9 mouse cellular contexts compared by ENCODE assay signal in genomic region chr17:46649811-46650210, GRCm38 (mm10). TPM values are rescaled to one million over a fixed set of nuclear protein-coding genes. Genes with fewer than 3 reads are reported as not detected.
DNase-seq lines count a peak whose midpoint lies in the region; ATAC-seq and TF ChIP-seq lines count a peak whose summit lies in the region.
"Had no signal": no experiment of that assay in that cellular context is flagged by ENCODE, and none has a peak within 500 bp of the region (broad histone marks: within the 10 kb centered on the region; RNA-seq: fewer than 3 reads in every experiment).

No protein-coding gene starts in this region.

- in situ Hi-C loops in CH12.LX (cut with MboI; ENCODE audit: low pct_ligation_motif_present, low pct_unique_long_range_greater_than_20kb, low sequenced_read_pairs), result loop anchor here (5.0 kb wide), 2 partner anchors 62 to 122 kb away; partner anchors contain the start of genes 2310039H08Rik and Pex6

- H3K4me3 ChIP-seq in heart, adult 2 months, result peak overlapping the region; percentile 73
- H3K4me3 ChIP-seq in CH12.LX (replicated peaks in 1 of 3; ENCODE audit: low read depth in 2 of 3, low read length in 2 of 3, poor library complexity in 1 of 3), result peak overlapping the region; percentile 38 to 84 (median 46)
- peak overlapping the region; percentile 64 for H3K4me3 ChIP-seq in forebrain, embryonic 16.5 days (replicated peaks; ENCODE audit: low read length)
- peak overlapping the region; percentile 74 for H3K4me3 ChIP-seq in liver, embryonic 15.5 days (replicated peaks)

- TF ChIP-seq CTCF in heart, adult 2 months (IDR thresholded peaks at IDR 0.05), result no peak
- TF ChIP-seq CTCF in CH12.LX (conservative IDR thresholded peaks at IDR 0.05 in 1 of 2, IDR thresholded peaks at IDR 0.05 in 1 of 2; ENCODE audit: low read depth in 2 of 2, low read length in 2 of 2), result no peak

- H3K27ac ChIP-seq in heart, adult 2 months, result peak overlapping the region; percentile 92
- H3K27ac ChIP-seq in CH12.LX (ENCODE audit: insufficient read depth, low read depth), result peak overlapping the region; percentile 53
- H3K27ac ChIP-seq in forebrain, embryonic 16.5 days (ENCODE audit: low read length), result peak overlapping the region; percentile 89
- H3K27ac ChIP-seq in liver, embryonic 15.5 days (replicated peaks), result peak overlapping the region; percentile 85

- peak in 1 of 2 experiments; percentile 53 for DNase-seq in heart, adult 2 months
- no peak for DNase-seq in heart, postnatal 25 days (ENCODE audit: low spot score)
- DNase-seq in CH12.LX (ENCODE audit: extremely low read depth), result no peak
- DNase-seq in retina, postnatal 1 day, result no peak
- DNase-seq in urinary bladder, postnatal 14 days (ENCODE audit: low spot score), result no peak
- DNase-seq in left cerebral cortex, adult 9 months (ENCODE audit: low spot score in 2 of 2), result no peak

- peaks cover 5% of the 10 kb centered on the region for H3K9me3 ChIP-seq in CH12.LX (replicated peaks; ENCODE audit: low read length)
- no peaks in the 10 kb centered on the region for H3K9me3 ChIP-seq in forebrain, embryonic 16.5 days (ENCODE audit: control insufficient read depth, low read length)
- no peaks in the 10 kb centered on the region for H3K9me3 ChIP-seq in liver, embryonic 15.5 days (replicated peaks)

- TF ChIP-seq EP300 in heart, adult 2 months (IDR thresholded peaks at IDR 0.05; ENCODE audit: insufficient read depth, low read depth, low read length), result no peak
- TF ChIP-seq EP300 in CH12.LX (IDR thresholded peaks at IDR 0.05; ENCODE audit: low read length), result no peak

- intact Hi-C loops in heart, adult 2 months (cut with DNase I), result loop anchor here (2.0 kb wide), 1 partner anchor 61 kb away; the partner anchor contains the start of gene Pex6
- intact Hi-C loops in heart, postnatal 25 days (cut with DNase I), result loop anchor here (2.0 kb wide), 1 partner anchor 31 kb away; the partner anchor contains the start of gene Klhdc3

- TF ChIP-seq RAD21 in CH12.LX (IDR thresholded peaks at IDR 0.05; ENCODE audit: low read depth, low read length), result no peak

- H3K4me2 ChIP-seq in CH12.LX (ENCODE audit: insufficient read depth, low read depth, poor library complexity, severe bottlenecking), result peak overlapping the region; percentile 4
- peak overlapping the region; percentile 83 for H3K4me2 ChIP-seq in forebrain, embryonic 16.5 days (ENCODE audit: low read length)
- H3K4me2 ChIP-seq in liver, embryonic 15.5 days, result peak overlapping the region; percentile 98

- no peak for TF ChIP-seq POLR2A in heart, adult 2 months (IDR thresholded peaks at IDR 0.05; ENCODE audit: insufficient read depth, low read depth, low read length)
- TF ChIP-seq POLR2A in CH12.LX (IDR thresholded peaks at IDR 0.05; ENCODE audit: low read depth, low read length), result no peak

- no peaks in the 10 kb centered on the region for H3K36me3 ChIP-seq in heart, adult 2 months (ENCODE audit: control insufficient read depth, insufficient read depth, low read length)
- peaks cover 37 to 56% of the 10 kb centered on the region in 2 experiments for H3K36me3 ChIP-seq in CH12.LX (replicated peaks in 1 of 2; ENCODE audit: control insufficient read depth in 1 of 2, insufficient read depth in 1 of 2, low read length in 1 of 2)
- peaks cover 5% of the 10 kb centered on the region; the same call in 1 of the 2 replicates for H3K36me3 ChIP-seq in forebrain, embryonic 16.5 days (ENCODE audit: control insufficient read depth, insufficient read depth)
- peaks cover 38% of the 10 kb centered on the region for H3K36me3 ChIP-seq in liver, embryonic 15.5 days (replicated peaks)

- no peak for ATAC-seq in forebrain, embryonic 16.5 days
- no peak for ATAC-seq in liver, embryonic 15.5 days (ENCODE audit: insufficient read depth)

- H3K9ac ChIP-seq in heart, adult 2 months (ENCODE audit: low read depth, low read length), result peak overlapping the region; percentile 75
- peak overlapping the region; percentile 44; the same call in 1 of the 2 replicates for H3K9ac ChIP-seq in CH12.LX (ENCODE audit: insufficient read depth, low read depth)
- peak overlapping the region; percentile 88 for H3K9ac ChIP-seq in forebrain, embryonic 16.5 days (replicated peaks; ENCODE audit: low read depth, low read length)
- H3K9ac ChIP-seq in liver, embryonic 15.5 days, result peak overlapping the region; percentile 70

- 14% methylated on average over 15 of the region's 15 CpGs for WGBS in heart, adult 2 months
- 31% methylated on average over 15 of the region's 15 CpGs for WGBS in forebrain, embryonic 16.5 days
- 23% methylated on average over 15 of the region's 15 CpGs for WGBS in liver, embryonic 15.5 days (ENCODE audit: insufficient replicate concordance)

- peaks cover 3% of the 10 kb centered on the region for H3K79me2 ChIP-seq in heart, adult 2 months (replicated peaks; ENCODE audit: control insufficient read depth, insufficient read depth, low read length)
- H3K79me2 ChIP-seq in CH12.LX (replicated peaks; ENCODE audit: control insufficient read depth, extremely low read depth, insufficient read depth, poor library complexity, severe bottlenecking), result peaks cover 28% of the 10 kb centered on the region

- H3K27me3 ChIP-seq in heart, adult 2 months (ENCODE audit: control insufficient read depth, insufficient read depth, low read length), result no peaks in the 10 kb centered on the region
- H3K27me3 ChIP-seq in CH12.LX (replicated peaks), result no peaks in the 10 kb centered on the region
- H3K27me3 ChIP-seq in forebrain, embryonic 16.5 days (replicated peaks; ENCODE audit: control insufficient read depth, insufficient read depth, low read length), result no peaks in the 10 kb centered on the region
- H3K27me3 ChIP-seq in liver, embryonic 15.5 days, result no peaks in the 10 kb centered on the region
- H3K27me3 ChIP-seq: Patski had no signal

- H3K4me1 ChIP-seq in heart, adult 2 months (ENCODE audit: control insufficient read depth, insufficient read depth, low read length), result peaks cover 10% of the 10 kb centered on the region
- peaks cover 9 to 56% of the 10 kb centered on the region in 2 experiments for H3K4me1 ChIP-seq in CH12.LX (ENCODE audit: control insufficient read depth in 1 of 2, insufficient read depth in 2 of 2)
- peaks cover 37% of the 10 kb centered on the region for H3K4me1 ChIP-seq in forebrain, embryonic 16.5 days (replicated peaks; ENCODE audit: control insufficient read depth, insufficient read depth, low read length)
- peaks cover 53% of the 10 kb centered on the region for H3K4me1 ChIP-seq in liver, embryonic 15.5 days (replicated peaks)

- dilution Hi-C loops in CH12.LX (cut with MboI; ENCODE audit: extremely low pct_ligation_motif_present, extremely low pct_unique_long_range_greater_than_20kb, low sequenced_read_pairs), result no loop called here

TF ChIP-seq in CH12.LX, 34 proteins besides CTCF, POLR2A, EP300 and RAD21 (continues in another document):
- TF ChIP-seq SIN3A (IDR thresholded peaks at IDR 0.05; ENCODE audit: low read length), result no peak
- TF ChIP-seq JUN (IDR thresholded peaks at IDR 0.05; ENCODE audit: insufficient read depth, low read depth, low read length), result no peak
- TF ChIP-seq CHD1 (IDR thresholded peaks at IDR 0.05; ENCODE audit: low read depth, low read length), result no peak
- TF ChIP-seq ZMIZ1 (IDR thresholded peaks at IDR 0.05; ENCODE audit: low read depth, low read length), result no peak

RNA-seq across cellular contexts. Expression of gene Cul7, which starts 0.3 kb away (rescaled TPM):
- total RNA-seq in heart, adult 2 months (2021), result 10 to 100 TPM; 16.8 to 18.4 TPM
- polyA plus RNA-seq in heart, adult 2 months (2012; rRNA removed), result 23.4 and 24.7 TPM in 2 replicates
- 10 to 100 TPM; 21.3 to 23.0 TPM for total RNA-seq in heart, postnatal 25 days (2021)
- total RNA-seq in CH12.LX (2012; rRNA removed) (76.0 and 82.5 TPM in 2 replicates), CH12.LX (2014; rRNA removed) (33.3 and 37.7 TPM in 2 replicates)
- 65.9 and 68.1 TPM in 2 replicates for polyA plus RNA-seq in CH12.LX (2012; ENCODE audit: insufficient read length, low read depth)
- polyA plus RNA-seq in forebrain, embryonic 16.5 days (2015; fragmentation: Nextera tagmentation; extraction: Ambion mirVana), result 38.8 and 42.8 TPM in 2 replicates
- 9.7 and 11.5 TPM in 2 replicates for polyA plus RNA-seq in liver, embryonic 15.5 days (2015; fragmentation: Nextera tagmentation; extraction: Ambion mirVana)

RNA-seq across cellular contexts. Expression of gene Mrpl2, which starts 3.8 kb away (rescaled TPM):
- 100 to 1,000 TPM; 112 to 132 TPM for total RNA-seq in heart, adult 2 months (2021)
- 71.5 and 87.8 TPM in 2 replicates for polyA plus RNA-seq in heart, adult 2 months (2012; rRNA removed)
- total RNA-seq in heart, postnatal 25 days (2021), result 100 to 1,000 TPM; 125 to 132 TPM
- total RNA-seq in CH12.LX (2012; rRNA removed) (235 and 238 TPM in 2 replicates), CH12.LX (2014; rRNA removed) (128 and 130 TPM in 2 replicates)
- polyA plus RNA-seq in CH12.LX (2012; ENCODE audit: insufficient read length, low read depth), result 158 and 201 TPM in 2 replicates
- polyA plus RNA-seq in forebrain, embryonic 16.5 days (2015; fragmentation: Nextera tagmentation; extraction: Ambion mirVana), result 66.1 and 74.9 TPM in 2 replicates
- 67.9 and 69.4 TPM in 2 replicates for polyA plus RNA-seq in liver, embryonic 15.5 days (2015; fragmentation: Nextera tagmentation; extraction: Ambion mirVana)

RNA-seq across cellular contexts. Expression of gene Klc4, which starts 4.0 kb away (rescaled TPM):
- 10 to 100 TPM; 23.5 to 25.7 TPM for total RNA-seq in heart, adult 2 months (2021)
- polyA plus RNA-seq in heart, adult 2 months (2012; rRNA removed), result 20.9 and 22.3 TPM in 2 replicates
- total RNA-seq in heart, postnatal 25 days (2021), result 10 to 100 TPM; 26.3 to 27.1 TPM
- total RNA-seq in CH12.LX (2012; rRNA removed), result 7.8 and 10.7 TPM in 2 replicates
- total RNA-seq in CH12.LX (2014; rRNA removed), result 6.6 and 8.3 TPM in 2 replicates
- polyA plus RNA-seq in CH12.LX (2012; ENCODE audit: insufficient read length, low read depth), result 6.7 and 7.8 TPM in 2 replicates
- polyA plus RNA-seq in forebrain, embryonic 16.5 days (2015; fragmentation: Nextera tagmentation; extraction: Ambion mirVana), result 42.8 and 43.9 TPM in 2 replicates
- polyA plus RNA-seq in liver, embryonic 15.5 days (2015; fragmentation: Nextera tagmentation; extraction: Ambion mirVana), result 9.3 and 10.3 TPM in 2 replicates

RNA-seq across cellular contexts. Expression of gene Ptk7, which starts 20.5 kb away (rescaled TPM):
- total RNA-seq in heart, adult 2 months (2021), result 1 to 10 TPM; 2.6 TPM
- 2.8 and 3.1 TPM in 2 replicates for polyA plus RNA-seq in heart, adult 2 months (2012; rRNA removed)
- total RNA-seq in heart, postnatal 25 days (2021), result 1 to 10 TPM; 3.3 to 4.1 TPM
- total RNA-seq in CH12.LX (2012; rRNA removed), result 2.9 and 4.8 TPM in 2 replicates
- 0.11 and 0.14 TPM in 2 replicates for total RNA-seq in CH12.LX (2014; rRNA removed)
- polyA plus RNA-seq in CH12.LX (2012; ENCODE audit: insufficient read length, low read depth), result 0.20 and 0.29 TPM in 2 replicates
- 33.9 and 36.5 TPM in 2 replicates for polyA plus RNA-seq in forebrain, embryonic 16.5 days (2015; fragmentation: Nextera tagmentation; extraction: Ambion mirVana)
- polyA plus RNA-seq in liver, embryonic 15.5 days (2015; fragmentation: Nextera tagmentation; extraction: Ambion mirVana), result 7.8 and 9.1 TPM in 2 replicates

RNA-seq across cellular contexts. Expression of gene Rrp36, which starts 24.3 kb away (rescaled TPM):
- total RNA-seq in heart, adult 2 months (2021), result 10 to 100 TPM; 10.7 to 11.3 TPM
- 19.4 and 24.3 TPM in 2 replicates for polyA plus RNA-seq in heart, adult 2 months (2012; rRNA removed)
- 10 to 100 TPM in 1 of 2 experiments, 1 to 10 TPM in 1; 9.9 to 10.8 TPM for total RNA-seq in heart, postnatal 25 days (2021)
- total RNA-seq in CH12.LX (2012; rRNA removed) (46.1 and 55.0 TPM in 2 replicates), CH12.LX (2014; rRNA removed) (53.6 and 55.2 TPM in 2 replicates)
- 38.1 and 49.3 TPM in 2 replicates for polyA plus RNA-seq in CH12.LX (2012; ENCODE audit: insufficient read length, low read depth)
- polyA plus RNA-seq in forebrain, embryonic 16.5 days (2015; fragmentation: Nextera tagmentation; extraction: Ambion mirVana), result 47.7 and 51.1 TPM in 2 replicates
- 21.5 and 22.6 TPM in 2 replicates for polyA plus RNA-seq in liver, embryonic 15.5 days (2015; fragmentation: Nextera tagmentation; extraction: Ambion mirVana)

Comparison
In these comparisons a context has a peak if more than half of its experiments do, and no peak if none do; other contexts are left out.
1. H3K4me2 ChIP-seq: peak in every context shown above with its lines; median percentile 98 in liver, embryonic 15.5 days; 83 in forebrain, embryonic 16.5 days; 4 in CH12.LX.